Mouse (Mus musculus) kidney, postnatal 36 days (tissue): ENCODE measurements at regions not wholly inside any gene's neighbourhood (a gene's known extent, or its start where the extent isn't known, plus 50 kb on each side); places are given as distances from the start of the nearest gene placed in this dataset.

Source experiments
- DNase-seq, 2 experiments: peaks; one replicate each; pipeline ENCODE4 v3.0.0; 2021 to 2022; ENCODE audit warnings: mixed read lengths in 2 of 2

DNA sequence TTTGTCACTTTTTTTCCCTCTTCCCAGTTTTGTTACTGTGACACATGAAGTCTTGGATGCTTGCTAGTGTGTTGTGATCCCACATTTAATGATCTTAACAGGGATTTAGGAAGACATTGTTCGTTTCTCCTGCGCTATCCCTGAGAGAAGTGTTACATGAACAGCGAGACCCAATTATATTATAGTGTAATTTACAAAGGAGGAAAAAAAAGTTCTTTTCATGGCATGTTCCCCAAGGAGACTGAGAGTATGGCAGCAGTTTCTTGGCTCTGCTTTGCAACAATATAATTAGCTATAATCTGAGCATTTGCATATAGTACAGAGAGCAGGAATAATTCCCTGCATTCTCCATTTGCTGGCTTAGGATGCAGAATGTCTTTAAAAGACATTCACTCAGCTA, 168.6 kb downstream of the Insc start:
- DNase-seq = no peak

DNA sequence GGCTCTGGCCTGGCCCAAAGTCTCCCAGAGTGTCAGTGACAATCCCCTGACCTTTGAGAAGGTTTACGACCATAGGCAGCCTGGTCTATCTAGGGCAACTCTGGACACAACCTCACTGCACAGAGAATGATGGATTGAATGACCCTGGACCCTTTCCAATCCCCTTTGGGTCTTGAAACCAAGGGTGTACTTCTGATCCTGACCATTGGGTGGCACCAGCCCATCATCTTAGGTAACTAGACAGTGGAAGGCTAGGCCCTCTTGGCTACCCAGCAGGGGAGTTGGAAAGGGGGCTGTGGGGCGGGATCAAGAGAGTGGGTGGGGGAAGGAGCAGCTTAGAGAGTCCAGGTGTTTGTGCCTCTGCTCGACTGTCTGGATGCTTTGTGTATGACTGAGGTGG, 178.7 kb downstream of the Insc start:
- DNase-seq = peak; percentile 56 to 84

GRCm38 (mm10) chr7:114933861-114934260, 190.4 kb downstream of the Insc start:
- no peak for DNase-seq

DNA sequence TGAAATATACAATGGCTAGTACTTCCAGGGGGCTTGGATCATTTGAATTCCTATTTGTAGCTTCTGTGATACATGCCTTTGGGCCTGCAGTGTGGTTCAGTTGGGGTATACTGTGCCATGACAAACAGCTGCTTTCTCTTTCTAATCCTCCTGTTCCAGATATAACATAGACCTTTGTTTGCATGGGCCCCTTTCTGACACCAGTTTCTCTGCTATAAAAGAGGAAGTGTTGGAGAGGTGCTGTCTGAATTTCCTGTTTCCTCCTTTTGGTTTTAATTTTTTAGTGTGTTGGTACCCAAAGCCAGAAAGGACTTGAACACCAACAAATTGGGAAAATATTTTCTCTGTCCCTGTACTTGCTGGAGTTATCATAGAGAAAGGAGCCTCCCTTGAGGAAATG, 207.3 kb downstream of the Insc start:
- no peak for DNase-seq

DNA sequence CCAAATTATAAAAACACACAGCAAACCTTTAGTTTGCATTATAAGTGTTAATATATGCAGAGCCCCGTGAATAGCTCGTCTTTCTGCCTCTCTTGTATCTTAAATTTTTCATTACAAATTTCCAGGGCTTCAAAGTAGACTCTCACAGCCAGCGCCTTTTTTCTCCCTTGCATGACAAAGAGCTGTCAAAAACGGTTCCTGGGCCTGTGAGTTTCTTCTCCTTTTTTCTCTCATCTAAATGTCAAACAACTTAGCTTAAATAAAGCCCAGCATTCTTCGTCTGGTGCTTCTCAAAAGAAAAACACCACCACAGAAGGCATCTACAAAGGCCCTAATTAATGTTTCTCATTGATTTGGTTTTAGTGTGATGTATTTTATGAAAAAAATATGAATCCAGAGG, 219.7 kb downstream of the Insc start:
- no peak for DNase-seq

DNA sequence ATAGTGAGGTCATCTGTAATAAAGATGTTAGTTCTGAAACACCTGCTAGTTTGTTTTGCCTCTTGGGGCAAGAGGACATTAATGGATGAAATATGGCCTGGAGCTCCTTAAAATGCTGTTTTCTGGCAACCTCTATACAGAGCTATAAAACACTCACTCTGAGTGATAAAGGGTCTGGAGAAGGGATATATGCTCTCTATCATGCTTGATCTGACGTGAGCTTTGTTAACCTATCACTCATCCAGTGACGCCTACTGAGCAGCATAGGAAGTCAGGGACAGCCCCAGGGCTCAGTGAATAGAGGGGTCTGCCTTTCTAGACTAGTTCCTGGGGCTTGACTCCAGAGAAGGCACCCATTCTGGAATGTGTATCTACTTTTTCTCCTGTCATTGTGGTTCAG, 222.4 kb downstream of the Insc start:
- DNase-seq = no peak

GRCm38 (mm10) chr7:114986481-114986880, 243.0 kb downstream of the Insc start:
- DNase-seq = no peak

DNA sequence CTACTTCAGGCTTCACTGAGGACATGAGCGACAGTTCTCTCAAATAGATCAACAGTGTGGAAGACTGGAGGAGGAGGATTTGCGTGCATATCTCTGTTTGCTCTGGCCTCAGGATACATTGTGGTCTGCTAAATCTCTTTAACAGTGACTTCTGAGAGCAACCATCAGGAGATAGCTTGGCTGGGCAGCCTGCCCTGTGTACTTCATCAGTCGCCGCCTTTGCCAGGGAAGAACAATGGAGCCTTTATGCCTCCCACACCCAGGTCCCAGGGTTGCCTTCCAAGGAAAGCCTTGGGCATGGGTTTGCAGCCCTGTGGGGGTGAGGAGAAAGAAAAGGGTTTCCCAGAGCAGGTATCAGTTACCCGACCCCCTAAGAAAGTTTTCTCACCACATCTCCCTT, 247.8 kb downstream of the Insc start:
- no peak for DNase-seq

DNA sequence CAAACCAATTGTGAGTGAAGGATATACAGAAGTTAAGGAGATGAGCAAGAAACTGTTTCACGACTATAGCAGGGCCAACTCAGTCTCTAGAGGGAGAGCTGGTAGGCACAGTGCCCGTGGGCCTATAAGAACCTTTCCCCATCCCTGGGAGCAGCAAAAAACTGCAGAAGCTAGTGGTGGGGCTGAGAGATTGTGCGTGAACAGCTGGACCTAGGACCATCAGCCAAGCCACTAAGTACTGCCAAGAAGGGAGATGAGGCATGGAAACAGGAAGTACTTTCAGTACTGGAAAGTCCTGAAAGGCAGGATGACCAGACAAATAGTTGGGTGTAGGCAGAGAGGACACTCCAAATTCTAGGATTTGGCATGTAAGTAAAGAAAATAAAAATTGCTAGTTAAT, 248.9 kb downstream of the Insc start:
- no peak for DNase-seq

- peak in 1 of 2 experiments; percentile 5 for DNase-seq
These were observed 257.5 kb downstream of the Insc start for GRCm38 (mm10) chr7:115000796-115001524.

- no peak for DNase-seq
These were observed 270.9 kb downstream of the Insc start for GRCm38 (mm10) chr7:115014253-115014998.

- no peak for DNase-seq
These were observed 276.0 kb downstream of the Insc start for GRCm38 (mm10) chr7:115019369-115019958.

GRCm38 (mm10) chr7:115020023-115020422, 276.5 kb downstream of the Insc start:
- DNase-seq = no peak

DNA sequence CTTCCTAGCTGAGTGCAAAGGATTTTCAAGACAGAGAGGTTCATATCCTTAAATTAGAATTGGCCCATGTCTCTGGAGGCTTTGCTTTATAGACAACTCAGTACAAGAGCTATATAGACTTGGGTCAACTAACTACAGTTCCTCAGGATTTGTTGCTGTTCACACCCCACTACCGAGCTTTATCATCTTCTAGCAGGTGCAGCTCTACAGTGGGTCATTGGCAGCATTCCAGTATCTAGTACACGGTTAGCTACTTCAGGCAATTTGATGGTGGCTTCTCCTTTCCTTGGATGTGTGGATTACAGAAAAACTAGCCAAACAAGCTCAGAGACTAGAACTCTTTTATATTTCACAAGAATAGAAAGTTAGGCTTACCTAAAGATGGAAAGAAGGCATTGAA, 282.3 kb downstream of the Insc start:
- DNase-seq = no peak

DNA sequence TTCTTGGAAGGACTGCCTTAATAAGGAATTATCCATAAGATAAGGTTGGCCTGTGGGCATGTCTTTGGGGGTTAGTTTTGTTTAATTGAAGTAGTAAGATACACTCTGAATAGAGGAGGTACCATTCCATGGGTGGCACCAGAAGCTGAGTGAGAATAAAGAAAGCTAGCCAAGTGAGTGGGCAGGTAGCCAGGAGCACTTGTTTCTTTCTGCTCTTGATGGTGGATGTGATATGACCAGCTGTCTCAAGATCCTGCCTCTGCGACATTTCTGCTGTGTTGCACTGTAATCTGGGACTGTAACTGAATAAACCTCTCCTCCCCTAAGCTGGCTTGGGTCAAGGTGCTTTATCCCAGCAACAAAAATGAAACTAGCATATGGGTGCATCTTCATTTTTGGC, 284.2 kb downstream of the Insc start:
- DNase-seq = peak in 1 of 2 experiments; percentile 2

GRCm38 (mm10) chr7:115033987-115034386, 290.5 kb downstream of the Insc start:
- no peak for DNase-seq

DNA sequence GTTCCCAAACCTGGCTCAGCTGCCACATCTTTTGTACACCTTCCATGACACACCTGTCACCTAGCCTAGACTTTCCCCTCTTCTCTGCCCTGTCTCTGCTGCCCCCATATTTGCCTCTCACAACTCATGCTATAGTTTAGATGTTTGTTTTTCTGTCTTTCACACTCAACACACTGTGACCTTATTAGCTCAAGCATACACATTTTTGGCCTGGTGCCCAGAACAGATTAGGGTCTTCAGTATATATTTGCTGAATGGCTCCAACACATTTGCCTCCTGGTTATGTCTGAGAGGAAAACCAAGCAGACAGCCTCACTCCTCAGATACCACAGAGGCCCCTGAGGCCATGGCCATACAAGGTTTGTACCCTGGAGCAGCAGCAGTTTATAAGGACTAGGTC, 312.0 kb downstream of the Insc start:
- no peak for DNase-seq

GRCm38 (mm10) chr7:115056992-115057645, 313.6 kb downstream of the Insc start:
- no peak for DNase-seq

GRCm38 (mm10) chr7:115057736-115058135, 314.2 kb downstream of the Insc start:
- DNase-seq = peak in 1 of 2 experiments; percentile 1

- DNase-seq = no peak
These were observed 316.7 kb downstream of the Insc start for GRCm38 (mm10) chr7:115060171-115060570.

GRCm38 (mm10) chr7:115062817-115063216, 319.3 kb downstream of the Insc start:
- DNase-seq = no peak

DNA sequence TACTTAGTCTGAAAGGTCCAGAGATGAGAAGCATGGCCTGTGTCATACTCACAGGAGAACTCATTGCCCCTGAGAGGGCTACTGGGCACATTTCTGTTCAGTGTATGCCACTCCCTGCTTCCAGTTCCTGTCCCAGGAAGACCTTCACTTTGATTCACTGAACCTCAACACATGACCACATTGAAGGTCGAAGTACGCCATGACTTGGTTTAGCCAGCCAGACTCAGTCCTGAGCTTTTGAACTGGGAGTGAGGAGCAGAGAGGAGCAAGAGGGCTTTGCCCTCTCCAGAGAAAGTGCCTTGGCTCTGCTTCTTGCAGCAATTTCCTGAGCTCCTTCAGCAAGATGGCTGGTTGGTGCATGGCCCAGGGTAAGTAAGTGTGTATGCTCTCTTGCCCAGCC, 324.1 kb downstream of the Insc start:
- DNase-seq = peak; percentile 13 to 27

GRCm38 (mm10) chr7:115073406-115073805, 329.9 kb downstream of the Insc start:
- no peak for DNase-seq
